Mouse (Mus musculus): ENCODE results near the gene Snx33.
"Not testable (repeated sequence)": the region's sequence is repeated elsewhere in the genome, so short reads cannot be mapped to it uniquely, and the experiment has no call there.

The Snx33 gene

DNA sequence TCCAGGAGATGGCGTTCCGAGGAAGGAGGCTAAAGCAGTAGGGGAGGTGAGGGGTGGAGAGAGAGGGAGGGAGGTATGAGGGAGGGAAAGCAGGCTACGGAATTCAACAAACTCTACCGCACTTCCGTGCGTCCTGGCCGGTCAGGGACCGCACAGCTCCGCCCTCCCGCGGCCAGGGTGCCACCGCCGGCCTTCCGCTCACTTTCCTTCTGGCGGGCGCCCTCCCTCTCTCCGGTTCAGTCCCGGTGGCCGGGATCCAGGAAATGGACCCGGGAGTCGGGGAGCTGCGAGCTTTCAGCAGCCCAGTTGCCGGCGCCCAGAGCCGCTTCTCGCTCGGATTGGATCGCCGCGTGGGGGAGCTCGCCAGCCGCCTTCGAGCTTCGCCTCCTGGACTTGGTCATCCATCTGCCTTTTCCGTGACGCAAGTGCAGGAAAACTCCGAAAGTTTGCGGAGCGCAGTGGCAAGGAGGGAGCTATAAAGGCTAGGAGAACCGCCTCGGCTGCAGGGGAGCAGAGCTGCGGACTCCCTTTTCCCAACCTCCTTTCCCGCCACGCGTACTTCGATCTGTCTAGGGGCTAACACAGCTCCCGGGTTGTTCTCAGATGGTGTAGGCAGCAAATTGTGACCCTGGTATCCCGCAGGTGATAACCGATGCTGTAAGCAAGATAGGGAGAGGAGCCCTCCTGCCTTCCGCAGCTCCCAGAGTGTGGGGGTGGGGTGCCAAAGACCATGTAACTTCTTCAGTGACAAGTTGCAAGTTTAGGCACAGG, at the start of gene Snx33:
TSS of gene Snx33 (minus strand) at position 331 of the 771 bp plus-strand sequence.
- peak; percentile 90 for DNase-seq (ENCODE audit: low spot score)

DNA sequence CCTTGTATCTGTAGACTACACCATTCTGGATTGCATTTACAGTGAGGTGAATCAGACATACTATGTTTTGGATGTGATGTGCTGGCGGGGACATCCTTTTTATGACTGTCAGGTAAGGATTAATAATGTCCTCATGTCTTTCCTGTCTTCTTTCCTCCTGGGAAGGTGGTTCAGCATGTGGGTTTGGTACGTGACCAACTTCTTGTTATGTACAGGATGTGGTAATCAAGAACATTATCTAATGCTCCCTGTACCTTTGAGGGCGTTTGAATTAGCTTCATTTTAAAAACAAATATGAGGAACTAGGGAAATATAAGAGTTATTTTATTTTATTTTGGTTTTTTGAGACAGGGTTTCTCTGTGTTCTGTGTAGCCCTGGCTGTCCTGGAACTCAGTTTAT, 47.0 kb upstream of the Snx33 start:
- DNase-seq (ENCODE audit: low spot score): no peak

GRCm38 (mm10) chr9:56973960-56974524, 45.9 kb upstream of the Snx33 start:
- no peak for DNase-seq (ENCODE audit: low spot score)

- DNase-seq (ENCODE audit: low spot score): no peak
Observed at GRCm38 (mm10) chr9:56970158-56970557, 42.0 kb upstream of the Snx33 start.

- DNase-seq (ENCODE audit: low spot score): no peak
Observed at GRCm38 (mm10) chr9:56961591-56961990, 33.4 kb upstream of the Snx33 start.

- DNase-seq (ENCODE audit: low spot score): no peak
Observed at GRCm38 (mm10) chr9:56958689-56959088, 30.5 kb upstream of the Snx33 start.

- DNase-seq (ENCODE audit: low spot score): no peak
Observed at GRCm38 (mm10) chr9:56956966-56957675, 28.9 kb upstream of the Snx33 start.

DNA sequence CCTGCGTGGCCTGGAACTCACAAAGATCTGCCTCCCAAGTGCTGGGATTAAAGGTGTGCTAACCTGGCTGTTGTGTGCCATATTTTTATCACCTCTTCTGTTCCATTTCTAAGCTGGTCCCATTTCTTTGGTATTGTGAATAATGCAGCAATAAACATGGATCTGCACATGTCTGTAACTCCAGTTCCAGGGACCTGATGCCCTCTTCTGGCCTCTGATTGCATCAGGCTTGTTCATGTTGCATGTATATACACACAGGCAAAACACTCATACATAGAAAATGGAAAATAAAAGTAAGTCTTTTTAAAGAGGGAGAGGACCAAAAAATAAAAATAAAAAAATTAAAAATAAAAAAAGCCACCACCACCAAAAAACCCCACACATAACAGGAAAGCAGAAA, 25.4 kb upstream of the Snx33 start:
- no peak for DNase-seq (ENCODE audit: low spot score)

DNA sequence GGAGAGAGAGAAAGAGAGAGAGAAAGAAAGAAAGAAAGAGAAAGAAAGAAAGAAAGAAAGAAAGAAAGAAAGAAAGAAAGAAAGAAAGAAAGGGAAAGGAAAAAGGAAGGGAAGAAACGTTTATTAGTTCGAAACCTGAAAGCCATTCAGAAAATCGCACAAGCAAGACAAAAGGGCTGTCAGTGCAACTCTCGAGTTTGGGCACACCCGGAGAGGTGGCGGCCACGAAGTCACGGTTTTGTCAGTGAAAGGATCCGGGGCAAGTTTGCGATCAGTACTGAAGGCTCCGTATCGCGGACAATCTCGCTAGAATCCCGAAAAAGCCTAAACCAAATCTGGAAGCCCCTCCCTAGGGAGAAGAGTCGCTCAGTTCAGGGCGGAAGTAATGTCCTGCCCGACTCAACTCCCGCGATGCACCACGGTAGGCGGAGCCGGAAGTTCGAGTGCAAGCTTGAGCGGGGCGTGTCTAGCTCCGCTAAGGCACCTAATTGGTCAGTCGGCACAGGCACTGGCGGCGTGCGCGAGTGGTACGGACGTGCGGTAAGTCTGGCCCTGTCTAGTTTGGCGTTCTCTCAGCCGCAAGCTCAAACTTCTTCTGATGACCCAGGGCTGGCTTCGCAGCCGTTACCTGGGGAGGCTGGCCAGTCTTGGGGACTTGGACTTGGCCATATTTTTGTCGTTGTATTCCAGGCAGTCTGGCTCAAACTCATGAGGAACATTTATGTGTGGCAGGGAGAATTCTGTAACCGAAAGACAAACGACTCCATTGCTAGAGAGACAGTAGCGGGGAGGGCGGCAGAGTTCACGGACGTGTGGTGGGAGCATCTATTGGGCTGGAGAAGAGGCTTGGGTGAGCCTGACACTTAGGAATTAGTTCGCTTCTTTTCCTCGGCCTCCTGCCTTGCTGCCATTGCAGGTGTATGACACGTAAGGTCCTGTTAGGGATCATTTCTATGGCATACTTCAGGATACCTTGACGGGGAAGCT, 22.5 kb upstream of the Snx33 start, which contains the start of gene Snupn:
TSS of gene Snupn (plus strand) at position 465 of the 987 bp plus-strand sequence.
- DNase-seq (ENCODE audit: low spot score): peak; percentile 91

DNA sequence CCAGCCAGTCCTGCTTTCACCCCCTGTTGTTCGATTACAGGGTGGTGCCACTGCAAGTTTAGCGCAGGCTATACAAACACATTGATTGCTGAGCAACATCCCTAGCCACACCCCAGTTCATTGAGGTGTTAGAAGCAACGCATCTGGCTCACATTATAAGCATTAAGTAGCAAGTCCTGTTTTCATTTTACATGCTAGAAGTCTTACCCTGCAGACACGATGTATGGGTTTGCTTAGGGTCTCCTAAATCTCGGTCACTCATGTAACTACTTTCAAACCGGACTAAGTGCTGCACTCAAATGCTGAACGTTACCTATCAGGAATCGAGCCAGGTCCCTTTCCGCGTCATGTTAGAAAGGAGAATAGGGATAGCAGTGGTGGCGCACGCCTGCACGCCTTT, 21.6 kb upstream of the Snx33 start:
- no peak for DNase-seq (ENCODE audit: low spot score)

DNA sequence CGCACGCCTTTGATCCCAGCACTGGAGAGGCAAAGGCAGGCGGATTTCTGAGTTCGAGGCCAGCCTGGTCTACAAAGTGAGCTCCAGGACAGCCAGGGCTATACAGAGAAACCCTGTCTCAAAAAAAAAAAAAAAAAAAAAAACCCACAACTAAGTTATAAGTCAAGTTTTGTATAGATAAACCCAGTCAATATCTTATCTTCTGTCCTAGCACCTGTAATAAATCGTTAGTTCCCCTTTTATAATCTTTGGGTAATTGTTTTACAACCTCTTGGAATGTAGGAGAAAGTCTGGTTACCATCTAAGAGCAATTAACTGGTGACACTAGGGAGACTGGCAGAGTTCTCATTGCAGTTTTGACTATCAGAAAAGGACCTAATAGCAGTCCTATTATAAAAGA, 20.5 kb upstream of the Snx33 start:
- DNase-seq (ENCODE audit: low spot score): not testable (repeated sequence)

DNA sequence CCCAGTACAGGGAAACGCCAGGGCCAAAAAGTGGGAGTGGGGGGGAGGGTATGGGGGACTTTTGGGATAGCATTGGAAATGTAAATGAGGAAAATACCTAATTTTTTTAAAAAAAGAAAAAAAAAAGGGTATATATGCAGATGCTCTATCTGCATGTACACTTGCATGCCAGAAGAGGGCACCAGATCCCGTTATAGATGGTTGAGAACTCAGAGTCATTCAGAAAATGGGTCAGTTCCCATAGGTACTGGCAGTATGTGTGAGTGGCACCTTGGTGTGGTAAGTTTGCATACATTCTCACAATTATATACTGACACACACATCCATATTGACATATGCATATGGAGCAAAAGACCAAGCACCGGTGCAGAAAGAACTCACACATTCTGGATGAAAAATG, 19.3 kb upstream of the Snx33 start:
- peak; percentile 45 for DNase-seq (ENCODE audit: low spot score)

GRCm38 (mm10) chr9:56938374-56938773, 10.2 kb upstream of the Snx33 start:
- DNase-seq (ENCODE audit: low spot score): no peak

GRCm38 (mm10) chr9:56937223-56938160, 9.3 kb upstream of the Snx33 start, which contains the start of gene Imp3:
Gene Imp3 (plus strand): TSS chr9:56937475.
- peak; percentile 69 for DNase-seq (ENCODE audit: low spot score)

GRCm38 (mm10) chr9:56936861-56937222, 8.7 kb upstream of the Snx33 start:
- DNase-seq (ENCODE audit: low spot score): no peak

DNA sequence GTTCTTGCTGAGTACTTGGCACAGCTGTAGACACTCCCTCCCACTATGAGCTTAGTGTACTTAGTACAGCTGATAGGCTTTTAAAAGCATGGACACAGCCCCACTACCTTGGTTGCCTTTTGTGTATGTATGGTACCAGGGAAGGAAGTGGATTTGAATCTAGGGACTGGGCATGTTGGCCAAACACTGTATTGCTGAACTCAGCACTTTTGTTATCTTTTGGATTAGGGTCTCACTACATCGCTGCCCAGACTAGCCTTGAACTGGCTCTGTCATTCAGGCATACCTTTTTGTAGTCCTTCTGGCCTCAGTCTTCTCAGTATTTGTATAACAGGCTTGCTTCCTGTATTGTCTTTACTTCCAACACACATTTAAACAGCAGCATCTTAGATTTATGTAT, 2.4 kb upstream of the Snx33 start:
- no peak for DNase-seq (ENCODE audit: low spot score)

DNA sequence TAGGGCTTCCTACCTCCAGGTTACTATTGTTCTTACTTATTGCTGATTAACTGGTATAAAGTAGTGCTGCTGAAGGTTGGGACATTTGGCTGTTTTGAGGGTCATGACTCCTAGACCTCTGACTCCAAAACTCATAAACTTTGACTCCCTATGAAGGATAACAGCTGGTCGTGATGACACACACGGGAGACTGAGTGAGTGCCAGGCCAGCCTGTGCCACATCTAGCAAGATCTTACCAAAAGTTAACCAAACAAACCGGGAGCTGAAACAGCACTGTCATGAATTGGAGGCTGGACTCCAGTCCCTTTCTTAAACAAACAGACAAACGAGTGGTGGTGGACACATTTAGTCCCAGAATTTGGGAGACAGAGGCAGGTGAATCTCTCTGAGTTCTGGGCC, 1.3 kb upstream of the Snx33 start:
- DNase-seq (ENCODE audit: low spot score): no peak

- peak; percentile 42 for DNase-seq (ENCODE audit: low spot score)
Observed at GRCm38 (mm10) chr9:56927191-56928012, 769 bp downstream of the Snx33 start.

- DNase-seq (ENCODE audit: low spot score): no peak
Observed at GRCm38 (mm10) chr9:56926387-56926786, 1.8 kb downstream of the Snx33 start.

- no peak for DNase-seq (ENCODE audit: low spot score)
Observed at GRCm38 (mm10) chr9:56926025-56926360, 2.2 kb downstream of the Snx33 start.

Data from urinary bladder, postnatal 25 days (tissue).